Mouse (Mus musculus): ENCODE results near the gene Cd28. TPM values are rescaled to one million over a fixed set of nuclear protein-coding genes. Genes with fewer than 3 reads are reported as not detected.

Gene Cd28
- total and polyA plus RNA-seq, 3 experiments, result 1.2 to 15.6 (median 11.8) TPM

GRCm38 (mm10) chr1:60746856-60747255 is 30.3 kb downstream of the Cd28 start:
- Histone ChIP-seq H3K27ac (no peak overlapping the region), H3K27me3 (ENCODE audit: control insufficient read depth, insufficient read depth, low read length) (no peaks in the 10 kb centered on the region), H3K4me3 (no peak overlapping the region), H3K4me1 (ENCODE audit: control insufficient read depth, insufficient read depth, low read length) (peaks cover 4% of the 10 kb centered on the region; the same call in 1 of the 2 replicates), H3K79me2 (replicated peaks; ENCODE audit: control insufficient read depth, insufficient read depth, low read length) (no peaks in the 10 kb centered on the region), H3K36me3 (ENCODE audit: control insufficient read depth, insufficient read depth, low read length) (no peaks in the 10 kb centered on the region), H3K9ac (ENCODE audit: low read depth, low read length) (no peak overlapping the region)
- TF ChIP-seq POLR2A (IDR thresholded peaks at IDR 0.05; ENCODE audit: insufficient read depth, low read depth, low read length) (no peak), EP300 (IDR thresholded peaks at IDR 0.05; ENCODE audit: insufficient read depth, low read depth, low read length) (no peak), CTCF (IDR thresholded peaks at IDR 0.05) (no peak)
- DNase-seq, result no peak
- WGBS, result 98% methylated on average over 5 of the region's 5 CpGs
- intact Hi-C loops (cut with DNase I), result loop anchor here (5.0 kb wide), 1 partner anchor 35 kb away; no protein-coding TSS in a partner anchor

GRCm38 (mm10) chr1:60748286-60748685 is 31.7 kb downstream of the Cd28 start:
- H3K79me2 ChIP-seq (replicated peaks; ENCODE audit: control insufficient read depth, insufficient read depth, low read length), result no peaks in the 10 kb centered on the region
- H3K9ac ChIP-seq (ENCODE audit: low read depth, low read length), result no peak overlapping the region
- H3K4me3 ChIP-seq, result no peak overlapping the region
- H3K36me3 ChIP-seq (ENCODE audit: control insufficient read depth, insufficient read depth, low read length), result no peaks in the 10 kb centered on the region
- H3K27ac ChIP-seq, result no peak overlapping the region
- H3K27me3 ChIP-seq (ENCODE audit: control insufficient read depth, insufficient read depth, low read length), result no peaks in the 10 kb centered on the region
- intact Hi-C loops (cut with DNase I), result loop anchor here (5.0 kb wide), 1 partner anchor 36 kb away; no protein-coding TSS in a partner anchor
- TF ChIP-seq EP300 (IDR thresholded peaks at IDR 0.05; ENCODE audit: insufficient read depth, low read depth, low read length) (no peak), CTCF (IDR thresholded peaks at IDR 0.05) (no peak), POLR2A (IDR thresholded peaks at IDR 0.05; ENCODE audit: insufficient read depth, low read depth, low read length) (no peak)
- no peak for DNase-seq
- peaks cover 4% of the 10 kb centered on the region; the same call in 1 of the 2 replicates for H3K4me1 ChIP-seq (ENCODE audit: control insufficient read depth, insufficient read depth, low read length)
- 91% methylated on average over 1 of the region's 1 CpGs for WGBS

- 53% methylated on average over 4 of the region's 4 CpGs for WGBS
- TF ChIP-seq EP300 (IDR thresholded peaks at IDR 0.05; ENCODE audit: insufficient read depth, low read depth, low read length) (no peak), CTCF (IDR thresholded peaks at IDR 0.05) (no peak), POLR2A (IDR thresholded peaks at IDR 0.05; ENCODE audit: insufficient read depth, low read depth, low read length) (no peak)
- intact Hi-C loops (cut with DNase I), result loop anchor here (5.0 kb wide), 1 partner anchor 37 kb away; no protein-coding TSS in a partner anchor
- Histone ChIP-seq H3K4me3 (no peak overlapping the region), H3K27me3 (ENCODE audit: control insufficient read depth, insufficient read depth, low read length) (no peaks in the 10 kb centered on the region), H3K27ac (no peak overlapping the region), H3K79me2 (replicated peaks; ENCODE audit: control insufficient read depth, insufficient read depth, low read length) (no peaks in the 10 kb centered on the region), H3K4me1 (ENCODE audit: control insufficient read depth, insufficient read depth, low read length) (peaks cover 4% of the 10 kb centered on the region; the same call in 1 of the 2 replicates), H3K9ac (ENCODE audit: low read depth, low read length) (no peak overlapping the region), H3K36me3 (ENCODE audit: control insufficient read depth, insufficient read depth, low read length) (no peaks in the 10 kb centered on the region)
- no peak for DNase-seq
Observed at GRCm38 (mm10) chr1:60748936-60749335, 32.3 kb downstream of the Cd28 start.

- no peak overlapping the region for H3K27ac ChIP-seq
- no peak overlapping the region for H3K4me3 ChIP-seq
- 70% methylated on average over 5 of the region's 5 CpGs for WGBS
- DNase-seq, result no peak
- intact Hi-C loops (cut with DNase I), result loop anchor here (5.0 kb wide), 1 partner anchor 37 kb away; no protein-coding TSS in a partner anchor
- TF ChIP-seq CTCF (IDR thresholded peaks at IDR 0.05) (no peak), POLR2A (IDR thresholded peaks at IDR 0.05; ENCODE audit: insufficient read depth, low read depth, low read length) (no peak), EP300 (IDR thresholded peaks at IDR 0.05; ENCODE audit: insufficient read depth, low read depth, low read length) (no peak)
- no peaks in the 10 kb centered on the region for H3K36me3 ChIP-seq (ENCODE audit: control insufficient read depth, insufficient read depth, low read length)
- no peak overlapping the region for H3K9ac ChIP-seq (ENCODE audit: low read depth, low read length)
- H3K27me3 ChIP-seq (ENCODE audit: control insufficient read depth, insufficient read depth, low read length), result no peaks in the 10 kb centered on the region
- H3K79me2 ChIP-seq (replicated peaks; ENCODE audit: control insufficient read depth, insufficient read depth, low read length), result no peaks in the 10 kb centered on the region
- peaks cover 4% of the 10 kb centered on the region; the same call in 1 of the 2 replicates for H3K4me1 ChIP-seq (ENCODE audit: control insufficient read depth, insufficient read depth, low read length)
Observed at GRCm38 (mm10) chr1:60749346-60749840, 32.8 kb downstream of the Cd28 start.

GRCm38 (mm10) chr1:60750201-60750765 is 33.7 kb downstream of the Cd28 start:
- Histone ChIP-seq H3K79me2 (replicated peaks; ENCODE audit: control insufficient read depth, insufficient read depth, low read length) (no peaks in the 10 kb centered on the region), H3K9ac (ENCODE audit: low read depth, low read length) (no peak overlapping the region), H3K4me1 (ENCODE audit: control insufficient read depth, insufficient read depth, low read length) (peaks cover 4% of the 10 kb centered on the region; the same call in 1 of the 2 replicates), H3K27me3 (ENCODE audit: control insufficient read depth, insufficient read depth, low read length) (no peaks in the 10 kb centered on the region), H3K27ac (no peak overlapping the region), H3K4me3 (no peak overlapping the region), H3K36me3 (ENCODE audit: control insufficient read depth, insufficient read depth, low read length) (no peaks in the 10 kb centered on the region)
- WGBS, result 86% methylated on average over 6 of the region's 6 CpGs
- TF ChIP-seq CTCF (IDR thresholded peaks at IDR 0.05) (no peak), POLR2A (IDR thresholded peaks at IDR 0.05; ENCODE audit: insufficient read depth, low read depth, low read length) (no peak), EP300 (IDR thresholded peaks at IDR 0.05; ENCODE audit: insufficient read depth, low read depth, low read length) (no peak)
- no peak for DNase-seq
- intact Hi-C loops (cut with DNase I), result no loop called here

- Histone ChIP-seq H3K79me2 (replicated peaks; ENCODE audit: control insufficient read depth, insufficient read depth, low read length) (no peaks in the 10 kb centered on the region), H3K9ac (ENCODE audit: low read depth, low read length) (no peak overlapping the region), H3K27ac (no peak overlapping the region), H3K27me3 (ENCODE audit: control insufficient read depth, insufficient read depth, low read length) (no peaks in the 10 kb centered on the region), H3K4me3 (no peak overlapping the region), H3K4me1 (ENCODE audit: control insufficient read depth, insufficient read depth, low read length) (peaks cover 2% of the 10 kb centered on the region; the same call in 1 of the 2 replicates), H3K36me3 (ENCODE audit: control insufficient read depth, insufficient read depth, low read length) (no peaks in the 10 kb centered on the region)
- no peak for TF ChIP-seq CTCF (IDR thresholded peaks at IDR 0.05)
- no peak for TF ChIP-seq POLR2A (IDR thresholded peaks at IDR 0.05; ENCODE audit: insufficient read depth, low read depth, low read length)
- no peak for TF ChIP-seq EP300 (IDR thresholded peaks at IDR 0.05; ENCODE audit: insufficient read depth, low read depth, low read length)
- WGBS, result 94% methylated on average over 4 of the region's 4 CpGs
- no peak for DNase-seq
- intact Hi-C loops (cut with DNase I), result no loop called here
Observed at GRCm38 (mm10) chr1:60751011-60751410, 34.4 kb downstream of the Cd28 start.
